Mouse (Mus musculus) ES-Bruce4 (cell line): Measurements from ENCODE around the gene Klrb1a.
"Not testable (repeated sequence)": the region's sequence is repeated elsewhere in the genome, so short reads cannot be mapped to it uniquely, and the experiment has no call there.

ENCODE experiments used
- CTCF ChIP-seq: IDR thresholded peaks from one replicate; pipeline ENCODE4 v1.8.1; 2011; ENCODE audit warnings: low read depth, low read length
- EP300 ChIP-seq: IDR thresholded peaks from 2 replicates; pipeline ENCODE4 v1.6.1; 2011; ENCODE audit warnings: low read depth, low read length; ENCODE audit not compliant: insufficient read depth
- POLR2A ChIP-seq: IDR thresholded peaks from one replicate; pipeline ENCODE4 v1.8.1; 2011; ENCODE audit warnings: low read length; ENCODE audit not compliant: insufficient read depth

- TF ChIP-seq CTCF, POLR2A, EP300: not testable (repeated sequence)
These were observed 7.9 kb upstream of the Klrb1a start for GRCm38 (mm10) chr6:128630912-128631905.
